Mouse (Mus musculus) neural tube, embryonic 11.5 days (tissue): Measurements from ENCODE around the gene Ablim1. TPM values are rescaled to one million over a fixed set of nuclear protein-coding genes. Genes with fewer than 3 reads are reported as not detected.

Experiments used
- ATAC-seq: fragments of 200-750 bp; cut with Nextera tagmentation; 2 replicates; pipeline ENCODE4 v1.8.0; 2017; ENCODE audit warnings: moderate number of reproducible peaks, mild to moderate bottlenecking, moderate TSS enrichment, moderate library complexity; ENCODE audit not compliant: insufficient read depth, low FRiP score, low TSS enrichment
- DNase-seq: peaks from one replicate; pipeline ENCODE4 v3.0.0-alpha.2; 2015; ENCODE audit warnings: low spot score
- H3K27ac ChIP-seq: fragments of 300-500 bp; sonication (generic); 2 replicates; pipeline ENCODE4 v1.5.1; 2014; ENCODE audit warnings: low read depth, mild to moderate bottlenecking, low read length
- H3K27me3 ChIP-seq: fragments of 300-500 bp; sonication (generic); 2 replicates; pipeline ENCODE4 v1.6.1; 2014; ENCODE audit warnings: mild to moderate bottlenecking, low read length, mixed read lengths; ENCODE audit not compliant: control insufficient read depth, insufficient read depth
- H3K36me3 ChIP-seq: fragments of 300-500 bp; sonication (generic); 2 replicates; pipeline ENCODE4 v1.6.1; 2014; ENCODE audit warnings: mild to moderate bottlenecking, low read length, moderate library complexity, mixed read lengths; ENCODE audit not compliant: control insufficient read depth, insufficient read depth
- H3K4me1 ChIP-seq: fragments of 300-500 bp; sonication (generic); 2 replicates; pipeline ENCODE4 v1.6.1; 2014; ENCODE audit warnings: low read length, mixed read lengths; ENCODE audit not compliant: control insufficient read depth, insufficient read depth
- H3K4me2 ChIP-seq: fragments of 300-500 bp; sonication (generic); 2 replicates; pipeline ENCODE4 v1.6.1; 2014; ENCODE audit warnings: low read depth, mild to moderate bottlenecking, moderate library complexity
- H3K4me3 ChIP-seq: fragments of 300-500 bp; sonication (generic); 2 replicates; pipeline ENCODE4 v1.5.1; 2014; ENCODE audit warnings: low read depth, low read length
- H3K9ac ChIP-seq: fragments of 300-500 bp; sonication (generic); 2 replicates; pipeline ENCODE4 v1.6.1; 2014; ENCODE audit warnings: mild to moderate bottlenecking, low read length
- H3K9me3 ChIP-seq: fragments of 300-500 bp; sonication (generic); 2 replicates; pipeline ENCODE4 v1.6.1; 2016; ENCODE audit warnings: low read length; ENCODE audit not compliant: control insufficient read depth
- WGBS: fragments of 180-500 bp; shearing (Covaris S2); extraction: QIAGEN DNeasy Blood & Tissue Kit; methylation state at CpG from one replicate; pipeline ENCODE4 v1.1.7; 2014; 5-methylcytosine and 5-hydroxymethylcytosine counted together
- polyA plus RNA-seq: library from polyadenylated mRNA; unstranded; fragments of >200 nt; fragmentation: Nextera tagmentation; extraction: Ambion mirVana; gene quantifications from 2 replicates; pipeline ENCODE4 v1.2.1, GENCODE M21; 2014

Gene Ablim1
- polyA plus RNA-seq, 1 experiment from 2014 or later = 24.5 TPM

DNA sequence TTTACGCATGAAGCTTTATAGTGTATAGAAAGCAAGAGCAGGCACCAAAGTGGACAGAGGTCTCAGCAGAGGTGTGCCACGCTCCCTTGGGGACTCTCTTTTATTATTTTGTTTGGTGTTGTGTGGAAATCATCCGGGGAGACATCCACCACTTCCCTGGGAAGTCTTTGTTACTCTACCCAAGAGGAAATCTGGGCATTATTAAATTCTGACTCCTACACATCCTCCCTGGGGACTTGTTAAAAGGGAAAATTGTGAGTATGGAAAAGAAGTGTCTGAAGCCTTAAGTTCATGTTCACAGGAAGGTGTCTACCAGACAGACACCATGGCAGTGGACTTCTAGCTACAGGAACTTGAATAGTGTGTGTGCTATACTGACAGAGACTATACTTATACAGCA, 31.4 kb downstream of the Ablim1 start:
- ATAC-seq (no peak), DNase-seq (no peak)
- H3K27ac ChIP-seq = no peak overlapping the region
- no peaks in the 10 kb centered on the region for H3K36me3 ChIP-seq
- 79% methylated on average over 3 of the region's 3 CpGs for WGBS
- H3K4me3 ChIP-seq = no peak overlapping the region
- H3K9ac ChIP-seq = no peak overlapping the region
- no peaks in the 10 kb centered on the region for H3K4me1 ChIP-seq
- no peaks in the 10 kb centered on the region for H3K27me3 ChIP-seq
- H3K4me2 ChIP-seq = no peak overlapping the region
- no peaks in the 10 kb centered on the region for H3K9me3 ChIP-seq

DNA sequence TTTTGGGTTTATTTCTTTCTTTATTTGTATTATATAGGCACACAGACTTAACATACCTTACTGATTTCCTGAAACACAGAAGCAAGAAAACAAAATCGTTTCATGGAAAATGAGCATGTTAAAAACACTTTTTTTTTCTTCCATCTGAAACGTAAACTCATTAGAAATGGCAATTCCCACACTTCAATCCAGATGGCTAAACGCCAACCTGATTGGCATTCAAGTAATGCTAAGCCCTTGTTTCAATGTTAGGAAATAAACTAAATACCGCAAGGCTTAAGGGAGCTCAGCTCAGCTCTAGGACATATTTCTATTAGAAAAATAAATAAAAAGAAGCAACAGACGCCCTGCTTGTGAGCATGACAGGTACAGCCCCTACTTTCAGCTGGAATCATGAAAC, 32.1 kb downstream of the Ablim1 start:
- H3K27ac ChIP-seq = no peak overlapping the region
- no peaks in the 10 kb centered on the region for H3K36me3 ChIP-seq
- no peaks in the 10 kb centered on the region for H3K9me3 ChIP-seq
- no peak overlapping the region for H3K9ac ChIP-seq
- no peaks in the 10 kb centered on the region for H3K27me3 ChIP-seq
- ATAC-seq (no peak), DNase-seq (no peak)
- 82% methylated on average over 5 of the region's 5 CpGs for WGBS
- H3K4me1 ChIP-seq = no peaks in the 10 kb centered on the region
- H3K4me2 ChIP-seq = no peak overlapping the region
- H3K4me3 ChIP-seq = no peak overlapping the region

DNA sequence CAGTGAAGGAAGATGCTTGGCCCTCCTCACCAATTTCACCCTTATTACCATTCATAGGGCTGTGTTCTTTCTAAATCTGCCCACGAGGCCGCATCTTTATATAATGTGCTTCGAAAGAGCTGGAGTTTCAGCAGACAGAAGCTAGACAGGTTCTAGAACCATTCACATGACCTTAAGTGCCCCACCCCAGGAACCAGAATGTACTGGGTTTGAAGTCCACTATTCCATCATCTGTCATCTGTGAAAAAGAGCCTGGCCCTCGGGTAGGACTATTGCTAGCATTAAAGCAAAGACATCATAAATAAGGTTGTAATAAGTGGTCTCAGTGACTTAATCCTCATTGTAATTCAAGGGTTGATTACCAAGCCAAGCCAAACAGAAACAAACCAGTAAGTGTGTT, 35.1 kb downstream of the Ablim1 start:
- Histone ChIP-seq H3K36me3 (no peaks in the 10 kb centered on the region), H3K27ac (no peak overlapping the region), H3K9me3 (no peaks in the 10 kb centered on the region), H3K4me2 (no peak overlapping the region), H3K27me3 (no peaks in the 10 kb centered on the region), H3K4me3 (no peak overlapping the region), H3K9ac (no peak overlapping the region), H3K4me1 (peaks cover 8% of the 10 kb centered on the region; the same call in 1 of the 2 replicates)
- DNase-seq = no peak
- WGBS = 82% methylated on average over 4 of the region's 4 CpGs
- no peak for ATAC-seq

DNA sequence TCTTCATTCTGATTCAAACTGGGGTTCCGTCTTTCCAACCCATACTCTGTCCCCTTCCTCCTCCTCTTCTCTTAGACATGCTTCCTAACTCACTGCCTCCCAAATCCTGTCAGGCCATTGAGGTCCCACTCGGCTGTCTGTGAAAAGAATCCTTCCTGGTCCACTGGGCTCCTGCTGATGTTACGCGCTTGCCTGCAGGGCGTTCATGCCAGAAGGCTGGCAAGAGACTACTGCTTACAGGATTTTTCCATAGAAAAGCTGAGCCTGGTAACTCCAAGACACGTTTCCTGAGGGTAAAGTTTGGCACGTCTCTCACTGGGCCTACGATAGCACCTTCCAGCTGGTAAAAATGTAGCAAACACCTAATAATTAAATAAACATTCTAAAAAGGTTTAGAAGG, 36.5 kb downstream of the Ablim1 start:
- no peaks in the 10 kb centered on the region for H3K27me3 ChIP-seq
- H3K9ac ChIP-seq = no peak overlapping the region
- no peak for DNase-seq
- no peak overlapping the region for H3K4me3 ChIP-seq
- no peak for ATAC-seq
- H3K4me1 ChIP-seq = peaks cover 10% of the 10 kb centered on the region; the same call in 1 of the 2 replicates
- 81% methylated on average over 8 of the region's 8 CpGs for WGBS
- H3K4me2 ChIP-seq = no peak overlapping the region
- H3K9me3 ChIP-seq = no peaks in the 10 kb centered on the region
- H3K36me3 ChIP-seq = no peaks in the 10 kb centered on the region
- H3K27ac ChIP-seq = no peak overlapping the region

DNA sequence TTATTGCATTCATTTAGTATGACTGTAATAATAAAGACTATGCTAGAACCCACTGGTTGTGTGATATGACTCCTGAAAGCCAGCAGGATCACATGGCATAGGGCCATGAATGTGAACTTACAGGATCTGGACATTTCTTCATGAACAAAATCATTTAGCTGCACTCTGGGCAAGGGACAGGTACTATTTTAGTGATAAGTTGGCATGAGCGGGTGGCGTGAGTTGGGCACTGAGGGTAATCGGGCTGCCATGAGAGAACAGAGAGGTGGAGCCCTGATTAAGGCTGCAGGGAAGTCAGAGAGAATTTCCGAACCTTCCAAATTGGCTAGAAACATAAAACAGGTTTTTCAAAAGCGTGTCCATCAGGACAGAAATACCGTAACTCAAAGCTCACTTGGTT, 37.7 kb downstream of the Ablim1 start:
- Histone ChIP-seq H3K4me1 (peaks cover 10% of the 10 kb centered on the region; the same call in 1 of the 2 replicates), H3K27ac (no peak overlapping the region), H3K9me3 (no peaks in the 10 kb centered on the region), H3K36me3 (no peaks in the 10 kb centered on the region), H3K27me3 (no peaks in the 10 kb centered on the region), H3K9ac (no peak overlapping the region), H3K4me3 (no peak overlapping the region), H3K4me2 (no peak overlapping the region)
- DNase-seq (no peak), ATAC-seq (no peak)
- WGBS = 65% methylated on average over 6 of the region's 6 CpGs

DNA sequence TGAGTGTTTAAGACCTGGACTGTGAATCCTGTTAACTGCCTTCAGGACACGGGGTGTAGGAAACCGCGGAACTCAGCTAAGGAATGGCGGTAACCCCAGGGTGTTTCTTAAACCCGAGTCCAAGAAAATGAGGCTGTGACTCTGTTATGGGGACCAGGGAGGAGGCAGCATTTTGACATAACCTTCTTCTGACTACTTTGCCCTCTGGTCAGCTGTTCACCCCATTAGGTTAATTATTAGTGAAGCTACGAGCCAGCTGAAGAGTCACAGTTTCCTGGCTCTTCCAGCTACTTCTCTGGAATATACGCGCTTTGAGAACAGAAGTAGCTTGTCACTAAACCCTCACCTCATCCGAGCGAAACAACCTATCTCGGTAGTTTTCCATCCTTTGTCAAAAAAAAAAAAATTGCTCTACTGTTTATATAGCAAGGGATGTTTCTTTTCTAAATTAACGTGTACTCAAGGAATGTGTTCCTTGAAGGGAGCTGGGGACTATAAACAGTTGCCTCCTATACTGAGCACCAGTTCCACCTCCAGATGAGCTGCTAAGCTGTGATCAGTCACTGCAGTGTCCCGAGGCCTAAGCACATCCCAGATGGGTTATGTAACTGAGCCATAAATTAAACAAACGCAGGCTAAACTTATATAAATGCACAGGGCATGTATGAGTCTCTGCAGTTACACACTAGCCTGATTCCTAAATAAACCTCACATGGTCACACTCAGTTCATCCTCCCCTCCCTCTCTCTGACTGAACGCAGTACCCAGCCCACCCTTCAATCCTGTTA, 39.4 kb downstream of the Ablim1 start:
- Histone ChIP-seq H3K9ac (no peak overlapping the region), H3K4me2 (no peak overlapping the region), H3K9me3 (no peaks in the 10 kb centered on the region), H3K36me3 (no peaks in the 10 kb centered on the region), H3K27me3 (no peaks in the 10 kb centered on the region), H3K4me1 (peaks cover 10% of the 10 kb centered on the region; the same call in 1 of the 2 replicates), H3K4me3 (no peak overlapping the region), H3K27ac (no peak overlapping the region)
- 58% methylated on average over 15 of the region's 15 CpGs for WGBS
- ATAC-seq = no peak
- no peak for DNase-seq

DNA sequence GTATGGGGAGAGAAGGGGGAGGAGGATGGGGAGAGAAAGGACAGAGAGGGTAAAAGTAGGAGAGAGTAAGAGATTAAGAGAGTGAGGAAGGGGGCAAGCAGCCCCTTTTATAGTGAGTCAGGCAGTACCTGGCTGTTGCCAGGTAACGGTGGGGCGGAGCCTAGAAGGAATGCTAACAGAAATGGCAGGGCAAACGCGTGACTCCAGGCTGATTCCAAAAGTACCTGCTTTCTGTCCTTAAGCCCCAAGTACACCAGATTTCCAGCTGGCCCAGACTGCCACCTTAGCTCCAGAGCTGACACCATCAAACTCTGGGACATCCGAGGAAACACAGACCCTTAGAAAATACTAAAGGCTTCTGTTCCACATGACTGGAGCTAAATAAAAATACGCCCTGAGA, 40.0 kb downstream of the Ablim1 start:
- no peaks in the 10 kb centered on the region for H3K27me3 ChIP-seq
- no peak overlapping the region for H3K4me3 ChIP-seq
- no peak overlapping the region for H3K27ac ChIP-seq
- DNase-seq (no peak), ATAC-seq (no peak)
- H3K9ac ChIP-seq = no peak overlapping the region
- no peaks in the 10 kb centered on the region for H3K36me3 ChIP-seq
- no peak overlapping the region for H3K4me2 ChIP-seq
- H3K4me1 ChIP-seq = peaks cover 10% of the 10 kb centered on the region
- 30% methylated on average over 6 of the region's 6 CpGs for WGBS
- no peaks in the 10 kb centered on the region for H3K9me3 ChIP-seq

DNA sequence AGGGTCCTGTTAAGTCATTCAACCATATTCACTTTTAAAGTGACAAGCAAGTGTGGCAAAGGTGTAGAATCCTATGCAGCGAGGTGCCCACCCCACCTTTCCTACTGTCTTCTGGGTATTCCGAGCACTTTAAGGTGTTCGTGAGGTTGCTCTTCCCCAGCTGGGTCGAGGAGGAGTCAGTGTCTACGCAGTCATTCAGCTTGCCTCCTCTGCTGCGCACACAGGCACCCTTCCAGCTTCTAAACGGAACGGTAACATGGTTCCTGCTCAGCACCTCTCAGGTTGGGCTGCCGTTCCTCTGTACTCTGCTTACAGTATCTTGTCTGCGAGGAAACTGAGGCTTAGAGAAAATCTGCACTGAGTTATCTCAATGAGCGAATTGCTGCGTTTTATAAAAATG, 40.4 kb downstream of the Ablim1 start:
- no peak for DNase-seq
- Histone ChIP-seq H3K27ac (no peak overlapping the region), H3K4me2 (no peak overlapping the region), H3K9ac (no peak overlapping the region), H3K4me1 (peaks cover 10% of the 10 kb centered on the region), H3K4me3 (no peak overlapping the region), H3K9me3 (no peaks in the 10 kb centered on the region), H3K36me3 (no peaks in the 10 kb centered on the region), H3K27me3 (no peaks in the 10 kb centered on the region)
- ATAC-seq = no peak
- 49% methylated on average over 12 of the region's 12 CpGs for WGBS

DNA sequence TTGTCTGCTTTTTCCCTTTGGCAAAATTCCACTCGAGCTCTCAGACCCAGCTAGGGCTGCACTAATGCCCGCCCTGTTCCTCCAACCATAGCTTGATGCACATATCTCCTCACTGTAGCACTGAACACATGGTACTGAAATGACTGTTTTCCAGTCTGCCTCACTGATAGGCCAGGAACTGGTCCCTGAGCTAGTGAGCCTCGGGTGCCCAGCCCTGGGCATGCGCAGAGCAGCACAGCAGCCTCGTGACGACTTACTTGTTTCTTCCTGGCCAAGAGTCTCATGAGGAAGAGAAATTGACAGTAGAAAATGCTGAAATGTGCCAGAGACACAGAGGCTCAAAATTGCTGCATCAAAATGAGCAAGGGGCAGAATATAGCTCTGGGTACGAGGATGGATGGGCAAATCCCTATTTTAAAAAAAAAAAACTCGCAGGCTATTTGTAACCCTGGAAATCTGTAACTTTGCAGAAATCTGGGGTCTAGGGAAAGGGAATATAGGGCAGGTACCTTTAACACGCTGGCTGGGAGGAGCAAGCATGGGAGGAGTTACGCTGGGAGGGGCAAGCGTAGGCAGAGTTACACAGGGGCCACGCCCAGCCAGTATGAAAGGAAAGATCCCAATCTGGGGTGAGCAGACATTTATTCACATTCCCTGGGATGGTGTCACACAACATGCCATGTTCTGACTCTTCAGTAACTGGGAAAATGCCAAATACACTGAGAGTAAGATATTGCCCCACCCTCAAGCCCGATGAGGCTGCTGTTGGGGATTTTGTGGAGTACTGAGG, 41.7 kb downstream of the Ablim1 start:
- no peaks in the 10 kb centered on the region for H3K36me3 ChIP-seq
- no peaks in the 10 kb centered on the region for H3K27me3 ChIP-seq
- H3K9me3 ChIP-seq = no peaks in the 10 kb centered on the region
- DNase-seq (no peak), ATAC-seq (no peak)
- H3K9ac ChIP-seq = no peak overlapping the region
- H3K27ac ChIP-seq = no peak overlapping the region
- 57% methylated on average over 13 of the region's 13 CpGs for WGBS
- H3K4me3 ChIP-seq = no peak overlapping the region
- H3K4me1 ChIP-seq = peaks cover 10% of the 10 kb centered on the region
- no peak overlapping the region for H3K4me2 ChIP-seq
